Mouse (Mus musculus) lung, postnatal 0 days (tissue): ENCODE data around the gene Atrx. TPM values are rescaled to one million over a fixed set of nuclear protein-coding genes. Genes with fewer than 3 reads are reported as not detected.

Experiments
- ATAC-seq: fragments of 200-750 bp; cut with Nextera tagmentation; 2 replicates; pipeline ENCODE4 v1.8.0; 2017; ENCODE audit warnings: moderate library complexity
- DNase-seq: peaks from one replicate; pipeline ENCODE4 v3.0.0-alpha.2; 2016; ENCODE audit warnings: low spot score
- H3K27ac ChIP-seq: fragments of 300-500 bp; sonication (generic); 2 replicates; pipeline ENCODE4 v1.5.1; 2014; ENCODE audit warnings: antibody characterized with exemption, mild to moderate bottlenecking, low read length, mixed read lengths
- H3K27me3 ChIP-seq: fragments of 300-500 bp; sonication (generic); replicated peaks from 2 replicates; pipeline ENCODE4 v1.6.1; 2014; ENCODE audit warnings: low read length, mixed read lengths; ENCODE audit not compliant: insufficient read depth
- H3K36me3 ChIP-seq: fragments of 300-500 bp; sonication (generic); 2 replicates; pipeline ENCODE4 v1.6.1; 2014; ENCODE audit warnings: low read length, mixed read lengths; ENCODE audit not compliant: insufficient read depth
- H3K4me1 ChIP-seq: fragments of 300-500 bp; sonication (generic); 2 replicates; pipeline ENCODE4 v1.6.1; 2014; ENCODE audit warnings: antibody characterized with exemption, low read depth, low read length, mixed read lengths; ENCODE audit not compliant: insufficient read depth
- H3K4me2 ChIP-seq: fragments of 300-500 bp; sonication (generic); replicated peaks from 2 replicates; pipeline ENCODE4 v1.6.1; 2014; ENCODE audit warnings: low read depth, mild to moderate bottlenecking, low read length, moderate library complexity, mixed read lengths
- H3K4me3 ChIP-seq: fragments of 300-500 bp; sonication (generic); 2 replicates; pipeline ENCODE4 v1.5.1; 2014; ENCODE audit warnings: low read depth, low read length
- H3K9ac ChIP-seq: fragments of 300-500 bp; sonication (generic); replicated peaks from 2 replicates; pipeline ENCODE4 v1.6.1; 2014; ENCODE audit warnings: low read depth, mild to moderate bottlenecking
- H3K9me3 ChIP-seq: fragments of 300-500 bp; sonication (generic); 2 replicates; pipeline ENCODE4 v1.6.1; 2016; ENCODE audit warnings: low read length, mixed read lengths
- CTCF ChIP-seq: IDR thresholded peaks from 2 replicates; pipeline ENCODE4 v1.5.1; 2016; ENCODE audit warnings: antibody characterized with exemption, mild to moderate bottlenecking
- EP300 ChIP-seq: IDR thresholded peaks from 2 replicates; pipeline ENCODE4 v1.6.1; 2016; ENCODE audit warnings: antibody characterized with exemption, mild to moderate bottlenecking, control low read depth
- WGBS: fragments of 180-500 bp; shearing (Covaris S2); extraction: QIAGEN DNeasy Blood & Tissue Kit; methylation state at CpG from one replicate; pipeline ENCODE4 v1.1.7; 2014; 5-methylcytosine and 5-hydroxymethylcytosine counted together
- polyA plus RNA-seq: library from polyadenylated mRNA; unstranded; fragments of >200 nt; fragmentation: Nextera tagmentation; extraction: Ambion mirVana; gene quantifications from 2 replicates; pipeline ENCODE4 v1.2.1, GENCODE M21; 2015

Gene Atrx
- polyA plus RNA-seq, 1 experiment from 2014 or later = 123 TPM

DNA sequence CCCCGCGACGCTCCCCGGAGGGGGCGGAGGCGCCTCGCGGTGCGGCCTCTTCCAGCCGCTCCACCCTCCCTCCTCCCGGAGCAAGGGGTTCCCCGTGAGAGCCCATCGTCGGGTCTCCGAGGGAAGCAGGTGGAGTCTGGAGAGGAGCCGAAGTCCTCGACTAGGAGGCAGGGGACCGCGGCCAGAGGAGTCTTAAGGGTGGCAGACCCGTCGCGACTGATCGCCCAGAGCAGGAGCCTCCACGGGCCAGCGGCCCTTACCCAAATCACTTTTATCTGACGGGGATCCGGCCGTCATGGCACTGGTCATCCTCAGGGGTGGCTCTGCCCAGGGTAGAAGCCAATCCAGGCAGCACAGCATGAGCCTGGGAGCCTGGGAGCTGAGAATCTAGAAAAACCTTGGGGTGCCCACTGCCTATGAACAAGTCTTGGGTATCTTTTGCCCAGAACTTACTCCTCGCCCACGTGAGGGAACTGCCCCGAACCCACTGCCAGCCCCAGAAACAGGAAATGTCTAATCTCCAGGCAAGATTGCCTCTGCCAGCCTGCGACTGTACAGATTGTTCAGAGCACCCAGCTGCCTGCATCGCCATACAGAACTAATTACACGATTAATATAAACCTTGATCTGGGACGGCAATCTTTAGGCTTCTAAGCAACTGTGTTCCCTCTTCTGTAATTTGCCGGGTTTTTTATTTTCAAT, 164.0 kb downstream of the Atrx start:
- H3K4me2 ChIP-seq = peak overlapping the region; percentile 64
- DNase-seq = no peak
- no peaks in the 10 kb centered on the region for H3K36me3 ChIP-seq
- peak overlapping the region; percentile 40; the same call in 1 of the 2 replicates for H3K4me3 ChIP-seq
- H3K4me1 ChIP-seq = no peaks in the 10 kb centered on the region
- H3K27me3 ChIP-seq = no peaks in the 10 kb centered on the region; the same call in 1 of the 2 replicates
- no peak for ATAC-seq
- no peaks in the 10 kb centered on the region for H3K9me3 ChIP-seq
- H3K9ac ChIP-seq = no peak overlapping the region
- TF ChIP-seq CTCF = no peak
- TF ChIP-seq EP300 = no peak
- WGBS = 14% methylated on average over 20 of the region's 36 CpGs
- no peak overlapping the region for H3K27ac ChIP-seq

DNA sequence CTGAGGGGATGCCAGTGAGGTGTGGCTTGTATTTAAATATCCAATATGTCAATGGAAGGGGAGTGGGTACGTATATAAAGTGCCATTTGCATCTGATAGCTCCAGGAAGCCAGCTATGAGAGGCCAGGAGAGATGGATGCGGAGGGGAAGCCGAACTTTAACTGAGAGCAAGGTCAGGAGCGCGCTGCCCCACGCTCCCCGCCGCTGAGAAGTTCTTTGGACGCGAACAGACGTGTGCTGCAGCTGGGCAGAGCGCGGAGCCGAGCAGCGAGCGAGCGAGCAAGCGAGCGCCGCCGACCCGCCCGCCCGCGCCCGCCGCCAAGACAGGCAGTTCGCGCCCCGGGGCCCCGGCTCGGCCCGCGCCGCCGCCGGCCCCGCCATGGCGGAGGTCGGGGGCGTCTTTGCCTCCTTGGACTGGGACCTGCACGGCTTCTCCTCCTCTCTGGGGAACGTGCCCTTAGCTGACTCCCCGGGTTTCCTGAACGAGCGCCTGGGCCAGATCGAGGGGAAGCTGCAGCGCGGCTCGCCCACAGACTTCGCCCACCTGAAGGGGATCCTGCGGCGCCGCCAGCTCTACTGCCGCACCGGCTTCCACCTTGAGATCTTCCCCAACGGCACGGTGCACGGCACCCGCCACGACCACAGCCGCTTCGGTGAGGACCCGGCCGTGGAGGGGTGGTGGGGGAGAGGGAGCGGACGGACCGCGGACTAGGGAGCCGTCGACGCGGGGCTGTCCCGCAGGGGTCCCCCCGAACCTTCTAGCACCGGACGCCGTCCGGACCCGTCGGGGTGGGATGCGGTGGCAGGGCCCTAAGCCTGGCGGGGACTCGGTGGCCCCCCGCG, 164.8 kb downstream of the Atrx start, which contains the start of gene Fgf16:
Gene Fgf16, plus strand, starts transcription at position 118 of the 843 bp plus-strand sequence.
- no peak for DNase-seq
- no peak for TF ChIP-seq CTCF
- no peak for TF ChIP-seq EP300
- Histone ChIP-seq H3K9ac (no peak within 1 kb of the TSS), H3K4me1 (no peaks in the 10 kb centered on the region), H3K36me3 (no peaks in the 10 kb centered on the region), H3K4me3 (peak within 1 kb of the TSS; percentile 40; the same call in 1 of the 2 replicates), H3K4me2 (peak within 1 kb of the TSS; percentile 64), H3K9me3 (no peaks in the 10 kb centered on the region), H3K27me3 (no peaks in the 10 kb centered on the region; the same call in 1 of the 2 replicates), H3K27ac (no peak within 1 kb of the TSS)
- ATAC-seq = no peak
- WGBS = 13% methylated on average over 7 of the region's 86 CpGs

DNA sequence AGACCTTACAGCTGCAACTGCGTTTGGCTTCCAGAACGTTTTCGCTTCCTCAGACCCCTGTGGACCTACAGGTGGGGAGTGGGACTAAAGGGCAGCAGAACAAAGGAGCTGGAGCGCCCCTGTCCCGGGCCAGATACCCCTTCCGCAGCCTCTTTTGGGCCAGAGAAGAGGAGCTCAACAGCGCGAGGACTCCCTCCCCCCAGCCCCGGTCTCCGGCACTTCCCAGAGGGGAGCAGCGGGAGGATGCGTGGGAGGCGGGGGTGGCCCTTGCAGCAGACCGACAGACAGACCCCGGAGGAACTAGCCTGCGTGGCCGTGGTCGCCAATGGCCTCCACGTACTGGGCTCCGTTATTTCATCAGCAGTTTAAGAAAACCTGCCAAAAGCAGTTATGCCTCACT, 165.6 kb downstream of the Atrx start:
- ATAC-seq (no peak), DNase-seq (no peak)

DNA sequence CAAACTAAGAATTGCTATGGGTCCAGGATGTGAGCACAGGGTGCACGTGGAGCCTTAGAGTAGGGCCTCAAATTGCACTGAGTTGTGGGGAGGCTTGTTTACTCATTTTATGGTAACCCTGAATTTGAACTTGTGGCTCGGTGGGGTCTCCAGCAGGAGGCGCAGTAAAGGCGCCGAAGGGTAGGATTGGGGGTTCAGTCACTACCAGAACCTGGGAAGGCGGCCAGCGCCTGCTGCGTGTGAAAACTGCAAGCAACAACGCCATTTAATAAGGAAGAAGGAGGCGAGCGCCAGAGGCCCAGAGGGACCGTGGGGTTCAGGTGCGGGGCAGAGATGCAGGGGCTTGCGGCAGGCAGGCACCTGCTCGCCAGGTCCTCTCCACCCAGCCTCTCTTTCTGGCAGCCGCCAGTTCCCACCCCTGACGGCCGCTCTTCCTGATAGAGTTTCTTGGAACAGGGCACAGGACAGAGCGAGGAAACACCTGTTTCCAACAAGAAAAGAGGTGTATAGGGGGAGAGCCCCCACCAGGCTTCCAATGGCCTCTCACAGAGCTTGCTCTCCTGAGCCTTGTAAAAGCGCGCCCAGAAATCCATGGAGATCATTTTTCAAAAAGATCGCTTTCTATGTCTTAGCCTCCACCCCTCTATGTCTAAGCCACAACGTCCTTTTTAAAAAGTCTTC, 166.2 kb downstream of the Atrx start:
- Histone ChIP-seq H3K4me3 (0 out of 2 replicates have a peak overlapping the region, but pooled peaks have one; percentile 2), H3K4me1 (no peaks in the 10 kb centered on the region), H3K36me3 (no peaks in the 10 kb centered on the region), H3K4me2 (peak overlapping the region; percentile 64), H3K27me3 (no peaks in the 10 kb centered on the region; the same call in 1 of the 2 replicates), H3K9ac (no peak overlapping the region), H3K9me3 (no peaks in the 10 kb centered on the region), H3K27ac (no peak overlapping the region)
- TF ChIP-seq CTCF = peak; percentile 21
- no peak for TF ChIP-seq EP300
- 9% methylated on average over 12 of the region's 23 CpGs for WGBS
- no peak for ATAC-seq
- no peak for DNase-seq

More for the DNA sequence above, 165.6 kb downstream of the Atrx start:
- Histone ChIP-seq H3K4me3 (peak overlapping the region; percentile 40; the same call in 1 of the 2 replicates), H3K4me2 (peak overlapping the region; percentile 64), H3K9ac (no peak overlapping the region), H3K9me3 (no peaks in the 10 kb centered on the region), H3K27me3 (no peaks in the 10 kb centered on the region; the same call in 1 of the 2 replicates), H3K27ac (no peak overlapping the region), H3K4me1 (no peaks in the 10 kb centered on the region), H3K36me3 (no peaks in the 10 kb centered on the region)
- TF ChIP-seq EP300 (no peak), CTCF (no peak)
- 11% methylated on average over 20 of the region's 20 CpGs for WGBS

Other genes starting within 250 kb of the Atrx start
- gene Fgf16, start 165.1 kb downstream of the Atrx start, polyA plus RNA-seq = 0.11 and 0.13 TPM in 2 replicates
- 27.8 and 39.2 TPM in 2 replicates for gene Magt1, start 82.5 kb upstream of the Atrx start, polyA plus RNA-seq
- 260 and 297 TPM in 2 replicates for gene Cox7b, start 86.3 kb upstream of the Atrx start, polyA plus RNA-seq
- gene Atp7a, start 97.9 kb upstream of the Atrx start, polyA plus RNA-seq = 20.5 and 23.7 TPM in 2 replicates
- gene Tlr13, start 213.8 kb upstream of the Atrx start, polyA plus RNA-seq = 1.7 and 2.0 TPM in 2 replicates